Mouse (Mus musculus) lung, postnatal 25 days (tissue): ENCODE measurements around the gene Zc3h12d.

Experiments used
- DNase-seq: peaks from one replicate; pipeline ENCODE4 v3.0.0; 2022; ENCODE audit warnings: low spot score

The Zc3h12d gene

DNA sequence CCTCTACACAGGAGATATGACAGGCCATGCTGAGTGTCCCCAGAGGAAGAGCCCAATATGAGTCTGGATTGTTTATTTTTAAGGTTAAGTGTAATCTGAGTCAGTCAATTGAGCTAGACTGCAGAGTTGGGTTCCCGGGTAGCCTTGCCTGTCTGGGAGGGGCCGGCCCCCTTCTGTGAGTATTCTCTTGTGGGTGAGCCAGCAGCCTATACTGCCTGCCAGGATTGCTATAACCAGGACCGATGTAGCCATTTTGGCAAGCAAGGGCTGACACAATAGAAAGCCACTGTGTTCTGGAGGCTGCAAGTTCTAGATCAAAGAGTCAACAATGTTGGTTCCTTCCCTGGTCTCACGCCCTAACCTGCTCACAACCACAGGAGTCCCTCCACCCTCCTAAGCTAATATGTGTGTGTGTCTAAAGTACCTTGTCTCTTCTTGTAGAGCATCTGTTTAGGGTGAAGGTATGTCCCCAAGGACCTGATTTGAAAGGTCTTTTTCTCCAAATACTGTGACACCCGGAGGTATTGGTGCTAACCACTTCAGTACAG is 6.7 kb downstream of the Zc3h12d start:
- no peak for DNase-seq

- DNase-seq: no peak
These were observed 7.5 kb downstream of the Zc3h12d start for GRCm38 (mm10) chr10:7839551-7840352.

GRCm38 (mm10) chr10:7840353-7840733 is 8.1 kb downstream of the Zc3h12d start:
- DNase-seq: no peak

DNA sequence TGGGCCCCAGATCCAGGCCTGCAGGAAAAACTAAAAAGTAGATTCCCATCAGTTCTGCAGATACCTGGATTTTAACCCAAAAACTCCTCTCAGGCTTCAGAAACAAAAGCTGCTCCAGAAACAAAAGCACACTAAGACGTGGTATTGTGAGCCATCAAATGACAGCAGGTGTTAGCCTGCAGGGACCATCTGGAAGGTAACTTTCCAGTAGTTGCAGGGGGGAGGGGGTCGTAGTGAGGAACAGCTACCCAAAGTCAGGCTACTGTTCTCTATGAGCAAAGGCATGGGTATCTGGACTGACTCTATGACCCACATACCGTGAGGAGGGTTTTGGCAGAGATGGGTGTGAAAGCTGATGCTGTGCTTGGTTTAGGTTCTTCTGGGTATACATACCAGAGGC is 8.5 kb downstream of the Zc3h12d start:
- no peak for DNase-seq

DNA sequence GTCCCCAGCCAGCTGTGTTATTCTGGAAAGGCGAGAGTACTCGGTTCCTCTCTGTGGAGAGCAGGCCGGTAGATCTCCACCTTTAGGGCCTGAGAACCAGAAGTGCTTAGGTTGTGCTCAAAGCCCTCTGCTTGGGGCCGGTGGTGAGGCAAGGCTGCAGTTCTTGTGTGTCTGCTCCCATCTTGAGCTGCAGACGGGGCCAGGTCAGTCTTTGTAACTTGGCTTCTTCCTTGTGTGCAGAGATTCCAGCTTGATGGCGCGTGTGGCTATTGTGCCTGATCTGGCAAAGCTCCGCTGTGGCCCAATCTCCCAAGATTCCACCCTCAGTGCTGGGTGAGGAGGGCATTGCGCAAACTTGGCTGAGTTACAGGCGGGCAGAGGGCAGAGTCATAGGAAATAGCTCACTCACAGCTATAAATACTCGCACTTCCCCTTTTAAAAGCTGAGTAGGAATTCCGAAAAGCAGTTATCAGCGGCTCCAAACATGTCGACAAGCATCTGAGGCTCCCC is 9.4 kb downstream of the Zc3h12d start:
- peak; percentile 89 for DNase-seq

DNA sequence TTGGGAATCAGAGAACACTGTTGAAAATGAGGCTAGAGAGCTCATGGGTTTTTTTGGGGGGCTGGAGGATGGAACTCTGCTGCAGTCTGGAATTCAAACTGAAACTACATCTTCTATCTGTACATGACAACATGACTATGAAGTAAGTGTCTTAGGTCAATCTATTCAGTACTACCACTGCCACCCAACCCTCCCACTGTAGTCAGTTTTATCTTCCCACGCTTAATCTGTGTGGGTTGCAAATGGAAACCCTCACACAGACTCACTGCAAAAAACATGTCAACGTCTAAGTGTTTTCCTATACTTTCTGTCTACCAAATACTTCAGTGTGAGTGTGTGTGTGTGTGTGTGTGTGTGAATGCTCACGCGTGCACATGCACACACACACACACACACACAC is 10.9 kb downstream of the Zc3h12d start:
- DNase-seq: no peak

DNA sequence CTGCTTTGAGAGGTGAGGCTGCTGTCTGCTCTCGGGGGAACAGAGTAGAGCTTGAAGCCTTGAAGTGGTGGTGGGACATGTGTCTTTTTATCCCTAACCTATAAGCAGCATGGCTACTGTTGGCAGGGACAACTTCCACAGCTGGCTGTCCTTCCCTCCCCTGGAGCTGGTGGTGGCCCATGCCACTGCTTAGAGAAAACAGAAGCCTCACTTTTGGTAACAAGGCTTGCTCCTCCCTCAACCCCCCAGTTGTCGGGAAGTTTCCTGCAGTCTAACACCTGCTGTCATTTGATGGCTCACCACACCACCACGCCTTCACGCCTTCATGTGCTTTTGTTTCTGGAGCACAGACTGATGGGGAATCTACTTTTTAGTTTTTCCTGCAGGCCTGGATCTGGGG is 11.9 kb downstream of the Zc3h12d start:
- DNase-seq: no peak

DNA sequence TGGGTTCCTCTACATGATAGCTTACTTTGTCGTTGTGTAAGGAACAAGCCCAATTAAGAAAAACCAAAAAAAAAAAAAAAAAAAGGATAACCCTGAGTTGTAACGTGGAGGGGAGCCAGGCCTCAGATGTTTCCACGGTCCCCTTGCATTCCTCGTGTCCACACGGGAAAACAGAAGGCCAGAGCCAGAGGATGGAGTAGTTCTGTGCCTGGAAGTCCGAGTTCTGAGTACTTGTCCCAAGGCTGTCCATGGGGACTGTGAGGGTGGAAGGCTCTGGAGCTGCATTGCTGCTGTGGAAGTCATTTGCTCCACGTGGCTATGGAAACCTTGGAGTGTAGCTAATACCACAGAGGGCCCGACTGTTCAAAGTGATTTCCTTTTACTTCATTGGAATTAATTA is 12.9 kb downstream of the Zc3h12d start:
- DNase-seq: no peak

DNA sequence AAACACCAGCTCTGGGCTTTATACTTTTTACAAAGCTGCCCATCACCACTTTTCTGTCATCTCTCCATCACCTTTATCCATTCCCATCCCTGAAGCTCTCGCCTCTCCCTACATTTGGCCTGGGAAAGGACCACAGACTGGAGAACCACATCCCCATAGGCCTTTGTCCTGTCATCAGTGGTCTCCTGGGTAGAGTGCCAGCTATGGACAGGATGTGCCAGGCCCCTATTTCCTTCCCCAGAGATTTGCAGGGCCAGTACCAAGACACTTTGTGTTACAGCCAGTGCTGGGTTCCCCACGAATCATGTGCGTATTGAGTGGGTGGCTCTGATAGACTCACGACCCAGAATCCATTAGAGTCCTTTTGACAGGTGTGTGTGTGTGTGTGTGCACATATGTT is 13.7 kb downstream of the Zc3h12d start:
- no peak for DNase-seq

- DNase-seq: peak; percentile 21
These were observed 14.9 kb downstream of the Zc3h12d start for GRCm38 (mm10) chr10:7847166-7847605.

- no peak for DNase-seq
These were observed 19.6 kb downstream of the Zc3h12d start for GRCm38 (mm10) chr10:7851891-7852290.

DNA sequence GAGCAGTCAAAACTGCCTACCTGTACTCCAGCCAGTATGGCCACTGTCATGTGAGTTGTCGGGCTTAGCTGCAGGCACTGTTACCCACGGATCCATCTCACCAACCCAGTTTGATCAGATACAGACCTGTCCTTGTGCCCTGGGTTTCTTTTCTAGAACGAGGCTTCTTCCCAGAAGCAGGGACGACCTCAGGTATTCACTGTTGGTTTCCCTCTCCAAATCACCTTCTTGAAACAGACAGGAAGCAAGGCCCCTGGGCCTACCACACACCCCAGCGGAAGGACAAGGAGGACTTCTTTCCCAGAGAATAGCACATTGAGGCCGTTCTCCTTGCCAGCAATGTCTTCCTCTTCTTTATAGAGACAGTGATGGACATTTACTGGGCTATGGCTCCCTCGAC is 28.2 kb downstream of the Zc3h12d start:
- DNase-seq: no peak

GRCm38 (mm10) chr10:7861259-7861936 is 29.1 kb downstream of the Zc3h12d start:
- DNase-seq: no peak

DNA sequence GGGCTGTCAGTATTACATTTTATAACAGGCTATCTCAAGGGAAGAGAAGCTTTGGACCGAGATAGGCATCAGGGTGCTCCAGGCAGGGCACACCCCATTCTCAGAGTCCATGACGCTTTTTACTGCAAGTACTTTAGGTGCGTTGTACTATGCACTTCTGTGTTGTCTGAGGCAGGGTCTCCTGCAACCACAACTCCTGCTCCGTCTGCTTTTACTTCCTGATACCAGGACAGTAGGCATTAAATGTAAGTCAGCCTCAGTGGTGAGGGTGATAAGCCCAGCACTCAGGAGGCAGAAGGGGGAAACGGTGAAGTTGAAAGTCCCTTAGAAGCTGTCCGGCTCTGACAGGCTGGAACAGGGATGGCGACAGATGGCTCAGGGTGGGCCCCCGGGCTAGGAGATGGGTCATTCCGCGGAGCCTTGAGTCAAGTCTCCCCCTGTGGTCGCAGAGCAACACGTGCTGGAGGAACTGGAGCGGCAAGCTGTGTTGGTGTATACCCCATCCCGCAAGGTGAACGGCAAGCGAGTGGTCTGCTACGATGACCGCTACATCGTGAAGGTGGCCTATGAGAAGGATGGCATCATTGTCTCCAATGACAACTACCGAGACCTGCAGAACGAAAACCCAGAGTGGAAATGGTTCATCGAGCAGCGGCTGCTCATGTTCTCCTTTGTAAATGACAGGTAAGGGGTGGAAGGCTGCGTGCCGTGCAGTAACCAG is 29.8 kb downstream of the Zc3h12d start:
- DNase-seq: no peak

- DNase-seq: no peak
These were observed 31.1 kb downstream of the Zc3h12d start for GRCm38 (mm10) chr10:7863411-7863810.

DNA sequence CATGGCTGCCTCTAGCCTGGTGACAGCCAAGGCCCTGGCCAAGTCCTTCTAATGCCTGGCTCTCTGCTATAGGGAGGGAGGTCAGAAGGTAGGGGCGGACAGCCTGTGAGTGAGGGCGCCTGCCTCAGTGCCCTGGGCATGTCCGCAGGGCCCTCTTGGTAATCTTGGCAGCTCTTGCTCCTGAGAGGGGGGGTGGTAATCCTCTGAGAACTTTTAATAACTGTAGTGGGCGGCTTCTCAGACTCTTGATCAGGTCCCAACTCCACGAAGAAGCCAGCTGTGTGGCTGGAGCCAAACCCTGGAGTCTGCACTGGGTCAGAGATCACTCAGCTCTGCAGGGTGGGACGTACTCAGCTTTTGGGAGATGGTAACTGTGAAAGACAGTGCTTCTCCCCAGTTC is 31.9 kb downstream of the Zc3h12d start:
- DNase-seq: no peak

GRCm38 (mm10) chr10:7864806-7865205 is 32.5 kb downstream of the Zc3h12d start:
- DNase-seq: no peak

- no peak for DNase-seq
These were observed 34.7 kb downstream of the Zc3h12d start for GRCm38 (mm10) chr10:7866762-7867665.

DNA sequence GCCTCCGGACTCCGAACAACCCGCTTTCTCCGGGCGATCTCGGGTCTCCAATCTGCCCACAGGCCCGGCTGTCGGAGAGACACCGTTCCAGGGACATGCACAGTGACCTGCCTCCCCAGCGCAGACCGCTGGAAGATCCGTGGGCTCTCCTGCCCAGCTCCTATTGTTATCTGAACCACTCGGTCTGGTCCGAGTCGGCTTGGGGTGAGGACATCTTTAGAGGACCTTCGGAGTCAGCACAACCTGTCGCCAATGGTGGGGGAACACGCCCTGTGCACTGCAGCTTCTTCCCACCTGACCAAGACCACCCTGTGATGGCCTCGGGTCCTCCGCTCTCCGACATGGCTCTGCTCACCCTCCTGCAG is 35.4 kb downstream of the Zc3h12d start:
- no peak for DNase-seq

DNA sequence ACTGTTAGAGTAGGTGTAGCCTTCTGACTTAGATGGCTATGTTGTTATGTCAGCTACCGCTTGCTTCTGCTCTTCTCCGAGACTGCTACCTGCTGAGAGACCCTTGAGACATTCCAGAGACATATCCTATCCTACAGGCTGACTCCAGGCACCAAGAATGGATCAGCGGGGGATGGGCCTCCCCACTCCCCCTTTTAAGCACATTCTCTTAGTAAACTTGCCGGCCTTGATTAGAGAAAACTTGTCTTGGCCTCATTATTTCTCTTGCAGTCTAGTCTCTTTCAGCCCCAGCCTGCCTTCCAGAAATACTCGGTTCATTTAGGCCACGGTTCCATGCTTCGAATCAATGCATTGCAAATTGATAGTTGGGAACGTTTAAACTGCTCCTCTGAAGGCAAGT is 37.5 kb downstream of the Zc3h12d start:
- DNase-seq: no peak

DNA sequence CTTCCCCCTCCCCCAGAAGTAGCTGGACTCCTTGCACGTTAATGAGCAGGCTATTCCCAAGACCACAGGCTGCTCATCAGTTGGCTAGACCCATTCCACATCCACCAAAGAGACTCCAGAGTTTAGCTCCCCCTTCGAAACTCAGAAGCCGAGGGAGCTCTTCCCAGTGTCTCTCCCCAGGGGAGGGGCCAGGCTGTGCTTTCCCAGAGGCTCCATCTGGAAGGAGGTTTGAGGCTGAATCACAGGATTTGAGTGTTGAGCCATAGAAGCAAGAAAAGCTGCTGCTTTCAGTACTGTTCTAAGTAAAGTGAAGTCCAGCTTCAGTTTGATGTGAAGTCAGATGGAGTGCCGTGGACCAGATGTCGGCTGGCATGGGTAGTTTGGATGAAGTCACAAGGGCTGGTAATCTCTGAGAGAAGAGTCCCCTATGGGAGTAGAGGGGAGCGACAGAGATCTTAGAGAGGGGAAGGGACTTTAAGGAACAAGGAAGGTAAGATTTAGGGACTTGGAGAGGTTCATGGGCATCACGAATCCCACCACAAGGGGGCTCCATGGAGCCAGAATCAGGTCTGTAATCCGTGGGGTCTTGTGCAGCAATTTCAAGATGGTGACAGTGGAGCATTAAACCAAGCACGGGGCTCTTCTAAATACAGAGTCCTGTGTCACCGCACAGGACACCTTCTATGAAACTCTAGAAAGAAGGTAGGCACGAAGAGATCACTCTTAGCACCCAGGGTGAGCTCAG is 38.5 kb downstream of the Zc3h12d start:
- no peak for DNase-seq
